Mouse (Mus musculus) induced T-regulatory cell, adult 2 months (primary cell): ENCODE results near the gene Pigw.

ENCODE experiments used
- DNase-seq: peaks from one replicate; pipeline ENCODE4 v3.0.0-alpha.2; 2012; ENCODE audit warnings: low read depth

Pigw gene

GRCm38 (mm10) chr11:84879772-84880464, at the start of gene Pigw, which contains the start of gene Myo19:
Pigw (minus strand) TSS chr11:84880285.
Myo19 (plus strand) TSS chr11:84880148.
- DNase-seq = peak; percentile 89

GRCm38 (mm10) chr11:84920981-84921380, 40.9 kb upstream of the Pigw start:
- no peak for DNase-seq

- DNase-seq = no peak
Observed at GRCm38 (mm10) chr11:84919951-84920350, 39.9 kb upstream of the Pigw start.

- DNase-seq = peak; percentile 87
Observed at GRCm38 (mm10) chr11:84919276-84919675, 39.2 kb upstream of the Pigw start.

- peak; percentile 85 for DNase-seq
Observed at GRCm38 (mm10) chr11:84918425-84918824, 38.3 kb upstream of the Pigw start.

- DNase-seq = peak; percentile 13
Observed at GRCm38 (mm10) chr11:84916703-84917300, 36.7 kb upstream of the Pigw start.

- DNase-seq = peak; percentile 94
Observed at GRCm38 (mm10) chr11:84916053-84916702, 36.1 kb upstream of the Pigw start, which contains the start of gene Znhit3. Znhit3 (minus strand) TSS chr11:84916366.

GRCm38 (mm10) chr11:84914673-84915072, 34.6 kb upstream of the Pigw start:
- DNase-seq = peak; percentile 38

- no peak for DNase-seq
Observed at GRCm38 (mm10) chr11:84910411-84910810, 30.3 kb upstream of the Pigw start.

GRCm38 (mm10) chr11:84908480-84908879, 28.4 kb upstream of the Pigw start:
- DNase-seq = no peak

GRCm38 (mm10) chr11:84907081-84907480, 27.0 kb upstream of the Pigw start:
- no peak for DNase-seq

GRCm38 (mm10) chr11:84904597-84905144, 24.6 kb upstream of the Pigw start:
- no peak for DNase-seq

GRCm38 (mm10) chr11:84893113-84893512, 13.0 kb upstream of the Pigw start:
- no peak for DNase-seq

GRCm38 (mm10) chr11:84891705-84892104, 11.6 kb upstream of the Pigw start:
- DNase-seq = no peak

GRCm38 (mm10) chr11:84889492-84889891, 9.4 kb upstream of the Pigw start:
- DNase-seq = no peak

GRCm38 (mm10) chr11:84888025-84888424, 7.9 kb upstream of the Pigw start:
- no peak for DNase-seq

- DNase-seq = no peak
Observed at GRCm38 (mm10) chr11:84886767-84887511, 6.9 kb upstream of the Pigw start.

- no peak for DNase-seq
Observed at GRCm38 (mm10) chr11:84886236-84886635, 6.2 kb upstream of the Pigw start.

GRCm38 (mm10) chr11:84885238-84885637, 5.2 kb upstream of the Pigw start:
- DNase-seq = no peak

- no peak for DNase-seq
Observed at GRCm38 (mm10) chr11:84882346-84882745, 2.3 kb upstream of the Pigw start.

- no peak for DNase-seq
Observed at GRCm38 (mm10) chr11:84880971-84881370, 886 bp upstream of the Pigw start.

- DNase-seq = no peak
Observed at GRCm38 (mm10) chr11:84880465-84880961, 428 bp upstream of the Pigw start.
